Mouse (Mus musculus): ENCODE measurements around the gene Fyn. TPM values are rescaled to one million over a fixed set of nuclear protein-coding genes. Genes with fewer than 3 reads are reported as not detected.

The Fyn gene
- total and polyA plus RNA-seq, 2 experiments = 4.4 to 5.6 TPM

DNA sequence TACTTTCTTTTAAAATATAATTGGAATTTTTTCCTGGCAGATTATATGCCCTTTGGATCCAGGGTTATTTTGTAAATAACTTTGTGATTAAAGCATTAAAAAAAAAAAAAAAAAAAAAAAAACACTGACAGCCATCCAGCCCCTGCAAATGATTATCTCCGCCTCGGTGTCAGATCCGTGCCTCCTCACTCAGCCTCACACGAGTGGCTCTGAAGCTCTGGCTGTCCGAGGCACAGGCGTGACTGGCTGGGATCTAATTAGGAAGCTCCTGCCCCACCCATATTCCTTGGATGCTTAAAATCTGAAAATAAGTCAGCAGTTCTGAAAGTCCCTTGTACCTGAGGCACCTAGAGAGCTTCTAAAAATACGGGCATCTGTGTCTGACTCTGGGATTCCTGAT is 164.2 kb downstream of the Fyn start:
- H3K4me3 ChIP-seq (ENCODE audit: insufficient read depth, low read depth, low read length) = no peak overlapping the region
- WGBS = 86% methylated on average over 7 of the region's 7 CpGs
- H3K36me3 ChIP-seq (ENCODE audit: control insufficient read depth, insufficient read depth, low read length) = no peaks in the 10 kb centered on the region
- TF ChIP-seq CTCF (IDR thresholded peaks at IDR 0.05; ENCODE audit: low read depth, low read length) (no peak), POLR2A (IDR thresholded peaks at IDR 0.05; ENCODE audit: extremely low read depth, insufficient read depth, low read length) (no peak)
- no peak overlapping the region for H3K9ac ChIP-seq (ENCODE audit: low read depth, low read length)
- H3K79me2 ChIP-seq (ENCODE audit: control insufficient read depth, insufficient read depth, low read length) = no peaks in the 10 kb centered on the region
- H3K4me1 ChIP-seq (ENCODE audit: control insufficient read depth, insufficient read depth, low read length) = no peaks in the 10 kb centered on the region
- no peaks in the 10 kb centered on the region for H3K27me3 ChIP-seq (ENCODE audit: control insufficient read depth, insufficient read depth, low read length)
- no peak overlapping the region for H3K27ac ChIP-seq (replicated peaks; ENCODE audit: insufficient read depth, low read depth, low read length)
- no peak for DNase-seq (ENCODE audit: extremely low read depth, low read depth, low spot score)

DNA sequence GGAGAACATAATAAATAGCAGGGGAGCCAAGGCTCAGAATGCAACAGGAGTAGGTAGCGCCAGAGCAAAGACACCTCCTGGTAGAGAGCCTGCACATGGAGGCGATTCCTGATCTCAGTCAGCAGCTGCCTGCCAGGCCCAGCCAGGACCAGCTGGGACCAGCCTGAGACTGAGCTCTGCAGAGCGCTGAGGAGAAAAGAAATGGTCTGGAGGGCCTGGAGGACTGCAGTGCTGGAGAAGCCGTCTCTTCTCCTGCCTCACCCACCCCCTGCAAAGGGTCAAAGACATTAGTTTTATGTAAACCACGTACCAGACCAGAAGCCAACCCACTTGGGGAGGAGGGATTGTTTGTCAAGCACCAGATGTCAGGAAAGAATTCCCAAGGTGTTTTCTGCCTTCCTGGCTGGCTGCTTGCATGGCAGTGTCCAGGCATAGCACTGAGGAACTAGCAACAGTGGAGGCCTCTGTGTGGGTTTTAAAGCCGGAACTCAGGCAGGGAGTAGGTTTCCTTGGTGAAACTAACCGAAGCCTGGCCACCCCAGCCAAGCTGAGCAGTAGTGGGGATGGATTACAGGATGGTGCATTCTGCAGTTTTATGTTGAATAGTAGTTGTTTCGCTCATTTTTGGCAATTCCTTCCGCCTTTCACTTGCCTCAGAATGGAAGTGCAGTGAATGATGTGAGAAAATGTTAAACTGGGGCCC is 165.8 kb downstream of the Fyn start:
- no peak overlapping the region for H3K4me3 ChIP-seq (ENCODE audit: insufficient read depth, low read depth, low read length)
- 87% methylated on average over 9 of the region's 9 CpGs for WGBS
- no peaks in the 10 kb centered on the region for H3K4me1 ChIP-seq (ENCODE audit: control insufficient read depth, insufficient read depth, low read length)
- no peaks in the 10 kb centered on the region for H3K79me2 ChIP-seq (ENCODE audit: control insufficient read depth, insufficient read depth, low read length)
- DNase-seq (ENCODE audit: extremely low read depth, low read depth, low spot score) = no peak
- no peaks in the 10 kb centered on the region for H3K27me3 ChIP-seq (ENCODE audit: control insufficient read depth, insufficient read depth, low read length)
- no peak for TF ChIP-seq POLR2A (IDR thresholded peaks at IDR 0.05; ENCODE audit: extremely low read depth, insufficient read depth, low read length)
- TF ChIP-seq CTCF (IDR thresholded peaks at IDR 0.05; ENCODE audit: low read depth, low read length) = no peak
- no peak overlapping the region for H3K27ac ChIP-seq (replicated peaks; ENCODE audit: insufficient read depth, low read depth, low read length)
- H3K9ac ChIP-seq (ENCODE audit: low read depth, low read length) = no peak overlapping the region
- no peaks in the 10 kb centered on the region for H3K36me3 ChIP-seq (ENCODE audit: control insufficient read depth, insufficient read depth, low read length)

DNA sequence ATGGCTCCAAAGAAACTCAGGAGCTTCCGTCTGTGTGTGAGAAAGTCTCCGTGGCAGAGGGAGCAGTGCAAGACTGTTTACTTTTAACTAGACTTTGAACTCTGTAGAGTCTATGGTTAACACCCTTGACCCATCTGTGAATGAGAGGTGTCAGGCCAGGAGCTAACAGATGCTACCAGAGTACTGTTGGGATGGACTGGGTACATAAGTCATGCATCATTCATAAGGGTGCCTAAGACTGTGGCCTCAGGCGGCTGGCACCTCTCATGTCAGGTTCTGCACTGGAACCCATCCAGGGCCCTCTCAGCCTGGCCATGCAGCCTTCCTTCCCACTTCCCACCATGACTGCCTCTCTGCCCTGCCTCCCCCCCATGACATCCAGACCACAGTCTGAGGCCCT is 166.7 kb downstream of the Fyn start:
- Histone ChIP-seq H3K9ac (ENCODE audit: low read depth, low read length) (no peak overlapping the region), H3K27ac (replicated peaks; ENCODE audit: insufficient read depth, low read depth, low read length) (no peak overlapping the region), H3K4me3 (ENCODE audit: insufficient read depth, low read depth, low read length) (no peak overlapping the region), H3K79me2 (ENCODE audit: control insufficient read depth, insufficient read depth, low read length) (no peaks in the 10 kb centered on the region), H3K4me1 (ENCODE audit: control insufficient read depth, insufficient read depth, low read length) (no peaks in the 10 kb centered on the region), H3K27me3 (ENCODE audit: control insufficient read depth, insufficient read depth, low read length) (no peaks in the 10 kb centered on the region), H3K36me3 (ENCODE audit: control insufficient read depth, insufficient read depth, low read length) (no peaks in the 10 kb centered on the region)
- no peak for DNase-seq (ENCODE audit: extremely low read depth, low read depth, low spot score)
- no peak for TF ChIP-seq POLR2A (IDR thresholded peaks at IDR 0.05; ENCODE audit: extremely low read depth, insufficient read depth, low read length)
- TF ChIP-seq CTCF (IDR thresholded peaks at IDR 0.05; ENCODE audit: low read depth, low read length) = no peak
- WGBS = 66% methylated on average over 3 of the region's 3 CpGs

DNA sequence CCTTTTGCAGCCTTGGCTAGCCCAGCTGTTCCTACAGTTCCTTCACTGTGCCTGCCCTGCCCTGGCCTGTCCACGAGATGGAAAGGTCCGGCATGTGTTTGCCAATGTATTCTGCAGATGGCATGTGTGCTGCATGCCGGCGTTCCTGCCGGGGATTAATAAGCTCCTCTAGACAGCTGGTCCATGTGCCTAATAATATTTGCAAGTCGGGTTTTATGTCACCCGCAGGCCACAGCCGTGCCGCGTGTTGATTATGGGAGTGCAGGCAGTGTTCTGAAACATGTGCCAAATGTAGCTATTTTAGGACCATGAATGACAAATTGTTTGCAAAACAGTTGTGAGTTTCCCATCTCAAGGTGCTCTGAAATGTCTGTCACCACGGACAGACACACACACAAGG is 167.6 kb downstream of the Fyn start:
- Histone ChIP-seq H3K36me3 (ENCODE audit: control insufficient read depth, insufficient read depth, low read length) (no peaks in the 10 kb centered on the region), H3K4me3 (ENCODE audit: insufficient read depth, low read depth, low read length) (no peak overlapping the region), H3K79me2 (ENCODE audit: control insufficient read depth, insufficient read depth, low read length) (no peaks in the 10 kb centered on the region), H3K27ac (replicated peaks; ENCODE audit: insufficient read depth, low read depth, low read length) (no peak overlapping the region), H3K27me3 (ENCODE audit: control insufficient read depth, insufficient read depth, low read length) (no peaks in the 10 kb centered on the region), H3K4me1 (ENCODE audit: control insufficient read depth, insufficient read depth, low read length) (peaks cover 1% of the 10 kb centered on the region; the same call in 1 of the 2 replicates), H3K9ac (ENCODE audit: low read depth, low read length) (no peak overlapping the region)
- no peak for DNase-seq (ENCODE audit: extremely low read depth, low read depth, low spot score)
- WGBS = 89% methylated on average over 11 of the region's 11 CpGs
- TF ChIP-seq POLR2A (IDR thresholded peaks at IDR 0.05; ENCODE audit: extremely low read depth, insufficient read depth, low read length) (no peak), CTCF (IDR thresholded peaks at IDR 0.05; ENCODE audit: low read depth, low read length) (no peak)

DNA sequence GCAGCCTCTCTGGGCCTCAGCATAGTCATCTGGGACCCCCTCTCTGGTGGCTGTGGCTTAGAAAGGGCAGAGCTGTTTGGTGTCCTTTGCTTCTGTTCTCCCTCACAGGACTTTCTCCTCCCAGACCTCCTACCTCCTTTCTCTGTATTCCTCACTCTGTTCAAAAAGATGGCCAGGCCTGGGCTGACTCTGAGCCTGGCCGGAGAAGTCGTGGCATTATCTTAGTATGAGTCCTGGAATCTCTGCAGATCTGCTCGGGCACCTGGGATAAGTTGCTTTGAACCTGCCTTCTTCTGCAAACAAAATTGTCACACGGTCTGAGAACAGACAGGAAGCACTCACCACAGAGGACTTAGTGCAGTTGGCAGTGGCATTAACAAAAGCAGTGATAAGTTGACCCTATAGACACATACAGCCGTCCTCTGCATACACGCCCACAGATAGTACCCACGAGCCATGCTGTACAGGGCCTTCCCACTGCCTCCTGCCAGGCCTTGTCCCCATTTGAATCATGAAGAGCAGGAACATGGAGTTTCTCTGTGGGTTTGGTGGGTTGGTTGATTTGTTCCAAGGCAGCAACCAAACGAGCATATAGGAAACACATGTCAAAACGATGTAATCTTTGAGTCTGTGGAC is 171.5 kb downstream of the Fyn start:
- WGBS = 58% methylated on average over 9 of the region's 9 CpGs
- Histone ChIP-seq H3K27me3 (ENCODE audit: control insufficient read depth, insufficient read depth, low read length) (no peaks in the 10 kb centered on the region), H3K79me2 (ENCODE audit: control insufficient read depth, insufficient read depth, low read length) (no peaks in the 10 kb centered on the region), H3K4me3 (ENCODE audit: insufficient read depth, low read depth, low read length) (no peak overlapping the region), H3K36me3 (ENCODE audit: control insufficient read depth, insufficient read depth, low read length) (no peaks in the 10 kb centered on the region), H3K27ac (replicated peaks; ENCODE audit: insufficient read depth, low read depth, low read length) (no peak overlapping the region), H3K9ac (ENCODE audit: low read depth, low read length) (no peak overlapping the region), H3K4me1 (ENCODE audit: control insufficient read depth, insufficient read depth, low read length) (peaks cover 4% of the 10 kb centered on the region)
- TF ChIP-seq CTCF (IDR thresholded peaks at IDR 0.05; ENCODE audit: low read depth, low read length) (no peak), POLR2A (IDR thresholded peaks at IDR 0.05; ENCODE audit: extremely low read depth, insufficient read depth, low read length) (no peak)
- no peak for DNase-seq (ENCODE audit: extremely low read depth, low read depth, low spot score)

DNA sequence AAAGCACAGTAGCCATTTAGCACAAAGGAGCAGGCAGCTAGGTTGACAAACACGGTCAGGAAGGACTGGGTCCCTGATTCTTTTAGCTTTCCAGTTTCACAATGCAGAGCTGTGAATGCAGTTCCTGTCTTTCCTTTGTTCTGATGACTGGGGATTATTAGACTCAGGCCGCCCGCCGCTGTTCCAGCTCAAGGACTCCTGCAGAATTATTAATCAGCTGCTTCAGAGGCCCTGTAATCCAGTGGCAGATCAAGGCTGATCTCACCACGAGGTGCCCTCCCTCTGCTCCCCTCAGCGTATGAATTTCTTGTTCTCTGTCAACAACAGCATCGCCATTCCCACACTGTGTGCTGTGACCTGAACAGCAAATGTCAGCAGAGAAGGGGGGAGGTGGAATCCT is 172.3 kb downstream of the Fyn start:
- peaks cover 4% of the 10 kb centered on the region for H3K4me1 ChIP-seq (ENCODE audit: control insufficient read depth, insufficient read depth, low read length)
- no peaks in the 10 kb centered on the region for H3K36me3 ChIP-seq (ENCODE audit: control insufficient read depth, insufficient read depth, low read length)
- H3K4me3 ChIP-seq (ENCODE audit: insufficient read depth, low read depth, low read length) = no peak overlapping the region
- no peak for DNase-seq (ENCODE audit: extremely low read depth, low read depth, low spot score)
- H3K27me3 ChIP-seq (ENCODE audit: control insufficient read depth, insufficient read depth, low read length) = no peaks in the 10 kb centered on the region
- no peak overlapping the region for H3K9ac ChIP-seq (ENCODE audit: low read depth, low read length)
- no peaks in the 10 kb centered on the region for H3K79me2 ChIP-seq (ENCODE audit: control insufficient read depth, insufficient read depth, low read length)
- H3K27ac ChIP-seq (replicated peaks; ENCODE audit: insufficient read depth, low read depth, low read length) = no peak overlapping the region
- whole genome bisulfite sequencing = 64% methylated on average over 7 of the region's 7 CpGs
- TF ChIP-seq CTCF (IDR thresholded peaks at IDR 0.05; ENCODE audit: low read depth, low read length) = no peak
- TF ChIP-seq POLR2A (IDR thresholded peaks at IDR 0.05; ENCODE audit: extremely low read depth, insufficient read depth, low read length) = no peak
